ENCODE assay signal across 14 mouse cellular contexts in the genomic region with DNA sequence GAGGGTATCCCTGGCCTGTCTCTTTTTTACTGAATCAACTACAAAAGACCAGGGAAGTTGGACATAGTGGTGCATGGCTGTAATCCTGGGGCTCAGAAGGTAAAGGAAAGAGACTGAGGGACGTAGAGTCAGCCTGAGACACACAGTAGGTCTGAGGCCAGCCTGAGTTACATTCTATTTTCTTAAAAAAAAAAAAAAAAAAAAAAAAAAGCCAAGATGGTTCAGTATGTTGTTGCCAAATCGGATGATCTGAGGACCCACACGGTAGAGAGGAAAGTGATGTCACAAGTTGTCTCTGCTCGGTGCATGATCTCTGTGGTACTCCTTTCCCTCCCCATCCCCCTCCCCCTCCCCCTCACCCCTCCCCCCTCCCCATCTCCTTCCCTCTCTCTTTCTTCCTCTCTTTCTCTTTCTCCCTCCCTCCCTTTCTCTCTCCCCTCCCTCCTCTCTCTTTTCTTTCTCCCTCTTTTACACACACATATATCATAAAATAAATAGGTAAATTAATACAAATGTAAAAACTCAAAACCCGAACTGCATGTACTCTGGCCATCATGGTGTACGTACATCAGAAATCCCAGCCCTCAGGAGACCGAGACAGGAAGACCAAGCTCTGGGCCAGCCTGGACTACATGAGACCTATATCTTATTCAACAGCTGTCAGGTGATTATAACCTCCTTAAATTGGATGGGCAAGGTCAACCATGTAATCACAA. TPM values are rescaled to one million over a fixed set of nuclear protein-coding genes. Genes with fewer than 3 reads are reported as not detected.
A peak's percentile ranks its signal among the peaks of the same experiment; 100 is the strongest.
DNase-seq lines count a peak whose midpoint lies in the region; ATAC-seq and TF ChIP-seq lines count a peak whose summit lies in the region.
"Had no signal": no experiment of that assay in that cellular context is flagged by ENCODE, and none has a peak within 500 bp of the region (broad histone marks: within the 10 kb centered on the region; RNA-seq: fewer than 3 reads in every experiment).

No protein-coding gene starts in this region.

- H3K36me3 ChIP-seq in heart, embryonic 13.5 days: no peaks in the 10 kb centered on the region
- H3K36me3 ChIP-seq in heart, embryonic 11.5 days (ENCODE audit: control insufficient read depth, insufficient read depth, low read length): no peaks in the 10 kb centered on the region
- H3K36me3 ChIP-seq in ES-E14 (ENCODE audit: control insufficient read depth, insufficient read depth, low read length, poor library complexity, severe bottlenecking): no peaks in the 10 kb centered on the region
- no peaks in the 10 kb centered on the region for H3K36me3 ChIP-seq in hindbrain, embryonic 16.5 days (ENCODE audit: control insufficient read depth, insufficient read depth, low read length)
- H3K36me3 ChIP-seq in midbrain, embryonic 13.5 days: no peaks in the 10 kb centered on the region
- H3K36me3 ChIP-seq: midbrain, embryonic 12.5 days had no signal

- DNase-seq in ES-E14 (ENCODE audit: low read depth, low spot score) (no peak), adipocyte (ENCODE audit: low spot score) (no peak)
- no peak for DNase-seq in frontal cortex, adult 2 months (ENCODE audit: extremely low spot score in 1 of 2, low spot score in 1 of 2)
- no peak for DNase-seq in cerebellum, postnatal 14 days

- no peak overlapping the region for H3K9ac ChIP-seq in heart, embryonic 13.5 days
- no peak overlapping the region for H3K9ac ChIP-seq in heart, embryonic 11.5 days (ENCODE audit: low read depth, low read length)
- peak overlapping the region; percentile 10; the same call in 1 of the 2 replicates for H3K9ac ChIP-seq in ES-E14 (ENCODE audit: insufficient read depth, low read depth, low read length, poor library complexity, severe bottlenecking)
- no peak overlapping the region for H3K9ac ChIP-seq in hindbrain, embryonic 16.5 days (ENCODE audit: low read depth, low read length)
- no peak overlapping the region for H3K9ac ChIP-seq in midbrain, embryonic 13.5 days (replicated peaks)
- H3K9ac ChIP-seq: midbrain, embryonic 12.5 days had no signal

- in situ Hi-C loops in ES-E14 (cut with MboI; ENCODE audit: low sequenced_read_pairs in 2 of 2, unreplicated experiment in 2 of 2): no loop called here

- no peaks in the 10 kb centered on the region for H3K9me3 ChIP-seq in heart, embryonic 13.5 days
- no peaks in the 10 kb centered on the region for H3K9me3 ChIP-seq in heart, embryonic 11.5 days (replicated peaks; ENCODE audit: control insufficient read depth, low read length)
- H3K9me3 ChIP-seq in ES-E14 (ENCODE audit: control insufficient read depth, insufficient read depth, low read depth, low read length): no peaks in the 10 kb centered on the region
- no peaks in the 10 kb centered on the region for H3K9me3 ChIP-seq in hindbrain, embryonic 16.5 days (ENCODE audit: control insufficient read depth, low read length)
- H3K9me3 ChIP-seq in midbrain, embryonic 13.5 days: no peaks in the 10 kb centered on the region
- H3K9me3 ChIP-seq: midbrain, embryonic 12.5 days had no signal

- peaks cover 19% of the 10 kb centered on the region for H3K4me1 ChIP-seq in heart, embryonic 13.5 days
- peaks cover 13% of the 10 kb centered on the region for H3K4me1 ChIP-seq in heart, embryonic 11.5 days (ENCODE audit: control insufficient read depth, insufficient read depth, low read length)
- peaks cover 4 to 17% of the 10 kb centered on the region in 2 experiments for H3K4me1 ChIP-seq in ES-E14 (ENCODE audit: control insufficient read depth in 2 of 2, insufficient read depth in 2 of 2, low read length in 2 of 2, poor library complexity in 1 of 2)
- H3K4me1 ChIP-seq in hindbrain, embryonic 16.5 days (ENCODE audit: control insufficient read depth, insufficient read depth, low read depth, low read length): peaks cover 2% of the 10 kb centered on the region; the same call in 1 of the 2 replicates
- H3K4me1 ChIP-seq in midbrain, embryonic 13.5 days (replicated peaks): peaks cover 18% of the 10 kb centered on the region

- H3K4me2 ChIP-seq in heart, embryonic 13.5 days: peak overlapping the region; percentile 59
- no peak overlapping the region for H3K4me2 ChIP-seq in heart, embryonic 11.5 days
- no peak overlapping the region; the same call in 1 of the 2 replicates for H3K4me2 ChIP-seq in hindbrain, embryonic 16.5 days (ENCODE audit: low read length)
- H3K4me2 ChIP-seq in midbrain, embryonic 13.5 days (replicated peaks): peak overlapping the region; percentile 44; the same call in 1 of the 2 replicates

- H3K27me3 ChIP-seq in heart, embryonic 13.5 days (replicated peaks): peaks cover 19% of the 10 kb centered on the region
- 0 out of 2 replicates have a peak, but pooled peaks cover 2% of the 10 kb centered on the region for H3K27me3 ChIP-seq in heart, embryonic 11.5 days (ENCODE audit: control insufficient read depth, insufficient read depth, low read length)
- no peaks in the 10 kb centered on the region for H3K27me3 ChIP-seq in hindbrain, embryonic 16.5 days (replicated peaks; ENCODE audit: control insufficient read depth, insufficient read depth, low read length)
- peaks cover 5% of the 10 kb centered on the region; the same call in 1 of the 2 replicates for H3K27me3 ChIP-seq in midbrain, embryonic 13.5 days

- ATAC-seq in heart, embryonic 13.5 days (ENCODE audit: extremely low read depth, insufficient number of reproducible peaks, low FRiP score, low TSS enrichment): no peak
- ATAC-seq in heart, embryonic 11.5 days (replicated peaks; ENCODE audit: insufficient number of reproducible peaks, low FRiP score, low TSS enrichment): no peak
- ATAC-seq in hindbrain, embryonic 16.5 days: 0 out of 2 replicates have a peak, but pooled peaks have one; percentile 18
- peak; percentile 28 for ATAC-seq in midbrain, embryonic 13.5 days

- no peak overlapping the region for H3K27ac ChIP-seq in heart, embryonic 13.5 days (replicated peaks)
- H3K27ac ChIP-seq in heart, embryonic 11.5 days (ENCODE audit: low read depth, low read length): no peak overlapping the region
- H3K27ac ChIP-seq in ES-E14 (ENCODE audit: insufficient read depth, low read depth, low read length, poor library complexity, severe bottlenecking): no peak overlapping the region
- no peak overlapping the region for H3K27ac ChIP-seq in hindbrain, embryonic 16.5 days (ENCODE audit: low read depth, low read length)
- H3K27ac ChIP-seq in midbrain, embryonic 13.5 days: no peak overlapping the region
- H3K27ac ChIP-seq: midbrain, embryonic 12.5 days had no signal

- 74% methylated on average over 7 of the region's 7 CpGs for WGBS in heart, embryonic 13.5 days
- 75% methylated on average over 7 of the region's 7 CpGs for WGBS in heart, embryonic 11.5 days (ENCODE audit: insufficient replicate concordance)
- 85% methylated on average over 7 of the region's 7 CpGs for WGBS in hindbrain, embryonic 16.5 days
- 85% methylated on average over 7 of the region's 7 CpGs for WGBS in midbrain, embryonic 13.5 days

- no peak overlapping the region for H3K4me3 ChIP-seq in heart, embryonic 13.5 days
- H3K4me3 ChIP-seq in heart, embryonic 11.5 days (ENCODE audit: low read depth, low read length): no peak overlapping the region
- peak overlapping the region in 1 of 2 experiments; percentile 21; a peak in 1 of 4 replicates for H3K4me3 ChIP-seq in ES-E14 (ENCODE audit: insufficient read depth in 1 of 2, low read depth in 1 of 2, low read length in 2 of 2, poor library complexity in 1 of 2, severe bottlenecking in 1 of 2)
- H3K4me3 ChIP-seq in hindbrain, embryonic 16.5 days (ENCODE audit: low read length): no peak overlapping the region
- no peak overlapping the region for H3K4me3 ChIP-seq in midbrain, embryonic 13.5 days (replicated peaks)

TF ChIP-seq in ES-E14, 5 proteins besides CTCF, POLR2A, EP300 and RAD21:
- no peak for TF ChIP-seq ZNF384 (IDR thresholded peaks at IDR 0.05; ENCODE audit: low read depth, low read length)
- TF ChIP-seq HCFC1 (IDR thresholded peaks at IDR 0.05; ENCODE audit: borderline replicate concordance, insufficient read depth, low read length): no peak
- no peak for TF ChIP-seq ZC3H11A (IDR thresholded peaks at IDR 0.05; ENCODE audit: borderline replicate concordance, low read depth, low read length)
- TF ChIP-seq CHD2 (IDR thresholded peaks at IDR 0.05; ENCODE audit: low read depth, low read length): no peak
- TF ChIP-seq MAFK (IDR thresholded peaks at IDR 0.05; ENCODE audit: insufficient read depth, low read depth, low read length): no peak

RNA-seq across cellular contexts. Expression of gene Slc2a7, which starts 11.2 kb away (rescaled TPM):
- polyA plus RNA-seq in heart, embryonic 13.5 days (2015; fragmentation: Nextera tagmentation; extraction: Ambion mirVana): not detected in 2 replicates
- polyA plus RNA-seq in heart, embryonic 11.5 days (2014; fragmentation: Nextera tagmentation; extraction: Ambion mirVana): not detected in 2 replicates
- 2.5 and 2.6 TPM in 2 replicates for total RNA-seq in ES-E14 (2012; rRNA removed)
- not detected in 2 replicates for polyA plus RNA-seq in hindbrain, embryonic 16.5 days (2015; fragmentation: Nextera tagmentation; extraction: Ambion mirVana)
- not detected in 2 replicates for polyA plus RNA-seq in midbrain, embryonic 13.5 days (2015; fragmentation: Nextera tagmentation; extraction: Ambion mirVana)
- not detected in 2 replicates for polyA plus RNA-seq in frontal cortex, adult 2 months (2012; rRNA removed)
- total RNA-seq: layer of hippocampus, adult 18-20 months had no signal
- polyA plus RNA-seq: brain, embryonic 14.5 days; heart, postnatal 0 days; limb, embryonic 11.5 days; midbrain, embryonic 12.5 days; stomach, embryonic 14.5 days had no signal

RNA-seq across cellular contexts. Expression of gene Slc2a5, which starts 18.4 kb away (rescaled TPM):
- polyA plus RNA-seq in heart, embryonic 13.5 days (2015; fragmentation: Nextera tagmentation; extraction: Ambion mirVana): 1.1 and 1.9 TPM in 2 replicates
- polyA plus RNA-seq in heart, embryonic 11.5 days (2014; fragmentation: Nextera tagmentation; extraction: Ambion mirVana): 0.79 and 1.3 TPM in 2 replicates
- total RNA-seq in ES-E14 (2012; rRNA removed): 2.4 and 3.2 TPM in 2 replicates
- 2.8 and 3.0 TPM in 2 replicates for polyA plus RNA-seq in hindbrain, embryonic 16.5 days (2015; fragmentation: Nextera tagmentation; extraction: Ambion mirVana)
- 1.7 and 2.0 TPM in 2 replicates for polyA plus RNA-seq in midbrain, embryonic 13.5 days (2015; fragmentation: Nextera tagmentation; extraction: Ambion mirVana)
- polyA plus RNA-seq in frontal cortex, adult 2 months (2012; rRNA removed): 4.7 and 7.6 TPM in 2 replicates

RNA-seq across cellular contexts. Expression of gene Gpr157, which starts 50.4 kb away (rescaled TPM):
- 2.6 and 2.7 TPM in 2 replicates for polyA plus RNA-seq in heart, embryonic 13.5 days (2015; fragmentation: Nextera tagmentation; extraction: Ambion mirVana)
- polyA plus RNA-seq in heart, embryonic 11.5 days (2014; fragmentation: Nextera tagmentation; extraction: Ambion mirVana): 1.3 and 1.5 TPM in 2 replicates
- 0.58 and 0.71 TPM in 2 replicates for total RNA-seq in ES-E14 (2012; rRNA removed)
- 0.50 and 0.54 TPM in 2 replicates for polyA plus RNA-seq in hindbrain, embryonic 16.5 days (2015; fragmentation: Nextera tagmentation; extraction: Ambion mirVana)
- 0.15 and 0.26 TPM in 2 replicates for polyA plus RNA-seq in midbrain, embryonic 13.5 days (2015; fragmentation: Nextera tagmentation; extraction: Ambion mirVana)
- polyA plus RNA-seq in frontal cortex, adult 2 months (2012; rRNA removed): 1.4 and 1.8 TPM in 2 replicates

Comparison
In these comparisons a context has a peak if more than half of its experiments do, and no peak if none do; other contexts are left out.
1. H3K4me2 ChIP-seq: peak in heart, embryonic 13.5 days (single experiment) and midbrain, embryonic 13.5 days (single experiment); none in heart, embryonic 11.5 days (single experiment) and hindbrain, embryonic 16.5 days (single experiment).
2. ATAC-seq: peak in hindbrain, embryonic 16.5 days (single experiment) and midbrain, embryonic 13.5 days (single experiment); none in heart, embryonic 13.5 days (single experiment) and heart, embryonic 11.5 days (single experiment).